Mouse (Mus musculus) cerebellum, adult 2 months (tissue): ENCODE results near the gene Hist1h3c. TPM values are rescaled to one million over a fixed set of nuclear protein-coding genes. Genes with fewer than 3 reads are reported as not detected.
A peak's percentile ranks its signal among the peaks of the same experiment; 100 is the strongest.

Source experiments
- DNase-seq, 2 experiments: peaks; one replicate each; pipeline ENCODE4 v3.0.0; 2021
- H3K27ac ChIP-seq: fragments of 200-500 bp; 2 replicates; pipeline ENCODE4 v1.5.1; 2012; ENCODE audit warnings: low read length, control low read depth, inconsistent platforms; ENCODE audit not compliant: insufficient read depth
- H3K27me3 ChIP-seq: fragments of 200-500 bp; 2 replicates; pipeline ENCODE4 v1.6.1; 2012; ENCODE audit warnings: inconsistent platforms, mild to moderate bottlenecking, low read length, moderate library complexity; ENCODE audit not compliant: control insufficient read depth, insufficient read depth
- H3K4me1 ChIP-seq: fragments of 200-500 bp; 2 replicates; pipeline ENCODE4 v1.6.1; 2011; ENCODE audit warnings: low read length; ENCODE audit not compliant: control insufficient read depth, insufficient read depth
- H3K4me3 ChIP-seq: fragments of 200-500 bp; replicated peaks from 2 replicates; pipeline ENCODE3; 2011; ENCODE audit warnings: mild to moderate bottlenecking, low read depth, low read length, control low read depth; ENCODE audit not compliant: insufficient read depth
- CTCF ChIP-seq: fragments of 200-500 bp; IDR thresholded peaks from 2 replicates; pipeline ENCODE4 v1.5.1; 2011; ENCODE audit warnings: low read depth, mild to moderate bottlenecking, control low read depth, low read length, moderate library complexity, borderline replicate concordance; ENCODE audit not compliant: insufficient read depth
- POLR2A ChIP-seq: fragments of 200-500 bp; IDR thresholded peaks from 2 replicates; pipeline ENCODE4 v1.6.1; 2011; ENCODE audit warnings: low read length, control low read depth, borderline replicate concordance; ENCODE audit not compliant: insufficient read depth
- WGBS: fragments of 180-500 bp; shearing (Covaris S2); methylation state at CpG from one replicate; pipeline ENCODE4 v1.1.7; 2018; 5-methylcytosine and 5-hydroxymethylcytosine counted together
- polyA plus RNA-seq: library from polyadenylated mRNA; depleted of rRNA; stranded (reverse); fragments of >200 nt; gene quantifications from 2 replicates; pipeline ENCODE4 v1.2.3, GENCODE M21; 2012; rRNA removed

Hist1h3c gene
- polyA plus RNA-seq, 1 experiment: 0.23 TPM

GRCm38 (mm10) chr13:23702220-23702619 lies 43.2 kb downstream of the Hist1h3c start:
- no peaks in the 10 kb centered on the region for H3K4me1 ChIP-seq
- H3K4me3 ChIP-seq: no peak overlapping the region
- DNase-seq: no peak
- no peak overlapping the region for H3K27ac ChIP-seq
- 77% methylated on average over 4 of the region's 4 CpGs for WGBS
- H3K27me3 ChIP-seq: no peaks in the 10 kb centered on the region
- TF ChIP-seq POLR2A (no peak), CTCF (no peak)

- TF ChIP-seq CTCF (peak; percentile 73), POLR2A (no peak)
- no peak overlapping the region for H3K27ac ChIP-seq
- DNase-seq: peak; percentile 67
- no peaks in the 10 kb centered on the region for H3K4me1 ChIP-seq
- H3K4me3 ChIP-seq: no peak overlapping the region
- no peaks in the 10 kb centered on the region for H3K27me3 ChIP-seq
- 26% methylated on average over 8 of the region's 8 CpGs for WGBS
Observed at GRCm38 (mm10) chr13:23700786-23701520, 44.4 kb downstream of the Hist1h3c start.

- no peak for DNase-seq
- no peak for TF ChIP-seq POLR2A
- no peak for TF ChIP-seq CTCF
- no peak overlapping the region for H3K27ac ChIP-seq
- WGBS: 66% methylated on average over 3 of the region's 3 CpGs
- no peak overlapping the region for H3K4me3 ChIP-seq
- H3K4me1 ChIP-seq: no peaks in the 10 kb centered on the region
- H3K27me3 ChIP-seq: no peaks in the 10 kb centered on the region
Observed at GRCm38 (mm10) chr13:23699767-23700166, 45.6 kb downstream of the Hist1h3c start.

- H3K4me1 ChIP-seq: no peaks in the 10 kb centered on the region
- no peak overlapping the region for H3K27ac ChIP-seq
- no peak for DNase-seq
- no peaks in the 10 kb centered on the region for H3K27me3 ChIP-seq
- H3K4me3 ChIP-seq: no peak overlapping the region
- WGBS: 66% methylated on average over 6 of the region's 6 CpGs
- TF ChIP-seq CTCF: no peak
- TF ChIP-seq POLR2A: no peak
Observed at GRCm38 (mm10) chr13:23698996-23699395, 46.4 kb downstream of the Hist1h3c start.

GRCm38 (mm10) chr13:23698300-23698693 lies 47.1 kb downstream of the Hist1h3c start, which contains the start of gene Hist1h4c:
TSS of gene Hist1h4c (minus strand) at chr13:23698454.
- WGBS: 1% methylated on average over 22 of the region's 22 CpGs
- TF ChIP-seq CTCF: no peak; the same call in 1 of the 2 replicates
- peak; percentile 100 for TF ChIP-seq POLR2A
- no peaks in the 10 kb centered on the region for H3K4me1 ChIP-seq

GRCm38 (mm10) chr13:23697491-23698299 lies 47.7 kb downstream of the Hist1h3c start:
- Histone ChIP-seq H3K27me3 (no peaks in the 10 kb centered on the region), H3K4me1 (no peaks in the 10 kb centered on the region), H3K4me3 (peak overlapping the region; percentile 37), H3K27ac (peak overlapping the region; percentile 10; the same call in 1 of the 2 replicates)
- peak; percentile 21 to 29 for DNase-seq
- WGBS: under 1% methylated on average over 25 of the region's 32 CpGs
- TF ChIP-seq POLR2A: no peak
- TF ChIP-seq CTCF: peak; percentile 34; the same call in 1 of the 2 replicates

More at GRCm38 (mm10) chr13:23698300-23698693, 47.1 kb downstream of the Hist1h3c start, which contains the start of gene Hist1h4c:
- peak; percentile 99 to 100 for DNase-seq
- Histone ChIP-seq H3K27ac (peak within 1 kb of the TSS; percentile 10; the same call in 1 of the 2 replicates), H3K27me3 (no peaks in the 10 kb centered on the region), H3K4me3 (peak within 1 kb of the TSS; percentile 37)

GRCm38 (mm10) chr13:23696061-23696474 lies 49.3 kb downstream of the Hist1h3c start:
- 58% methylated on average over 15 of the region's 15 CpGs for WGBS

GRCm38 (mm10) chr13:23695514-23695913 lies 49.9 kb downstream of the Hist1h3c start, which contains the start of gene Hist1h1t:
TSS of gene Hist1h1t (plus strand) at chr13:23695814.
- Histone ChIP-seq H3K27me3 (no peaks in the 10 kb centered on the region), H3K4me3 (no peak within 1 kb of the TSS), H3K27ac (no peak within 1 kb of the TSS), H3K4me1 (no peaks in the 10 kb centered on the region)
- WGBS: 54% methylated on average over 13 of the region's 13 CpGs
- DNase-seq: no peak
- TF ChIP-seq CTCF (no peak), POLR2A (no peak)

More at GRCm38 (mm10) chr13:23696061-23696474, 49.3 kb downstream of the Hist1h3c start:
- no peaks in the 10 kb centered on the region for H3K4me1 ChIP-seq
- DNase-seq: no peak
- H3K4me3 ChIP-seq: no peak overlapping the region
- TF ChIP-seq CTCF: no peak
- TF ChIP-seq POLR2A: no peak
- no peak overlapping the region for H3K27ac ChIP-seq
- no peaks in the 10 kb centered on the region for H3K27me3 ChIP-seq

Other genes starting within 250 kb of the Hist1h3c start
- gene Hist1h4h, start 214.6 kb downstream of the Hist1h3c start, polyA plus RNA-seq: 33.0 and 35.8 TPM in 2 replicates
- 0.60 and 2.4 TPM in 2 replicates for gene Hist1h2af, start 211.7 kb downstream of the Hist1h3c start, polyA plus RNA-seq
- 0.29 TPM in 1 of 2 replicates, not detected in the other for gene Hist1h3g, start 210.2 kb downstream of the Hist1h3c start, polyA plus RNA-seq
- 0.33 and 0.34 TPM in 2 replicates for gene Hist1h2bh, start 202.2 kb downstream of the Hist1h3c start, polyA plus RNA-seq
- gene Hist1h3f, start 201.6 kb downstream of the Hist1h3c start, polyA plus RNA-seq: 0.32 and 0.33 TPM in 2 replicates
- 4.7 and 7.0 TPM in 2 replicates for gene Hist1h4f, start 194.0 kb downstream of the Hist1h3c start, polyA plus RNA-seq
- 0.05 and 0.14 TPM in 2 replicates for gene Hist1h1d, start 192.3 kb downstream of the Hist1h3c start, polyA plus RNA-seq
- gene Hist1h3e, start 183.2 kb downstream of the Hist1h3c start, polyA plus RNA-seq: 1.5 and 3.2 TPM in 2 replicates
- gene Hist1h2ae, start 174.4 kb downstream of the Hist1h3c start, polyA plus RNA-seq: 0.33 and 0.60 TPM in 2 replicates
- 7.3 and 9.3 TPM in 2 replicates for gene Hist1h2bg, start 174.2 kb downstream of the Hist1h3c start, polyA plus RNA-seq
- gene Hist1h2bf, start 171.4 kb downstream of the Hist1h3c start, polyA plus RNA-seq: 0.65 and 0.98 TPM in 2 replicates
- gene Hist1h2ad, start 171.2 kb downstream of the Hist1h3c start, polyA plus RNA-seq: 1.2 and 1.9 TPM in 2 replicates
- 2.0 and 2.8 TPM in 2 replicates for gene Hist1h3d, start 169.8 kb downstream of the Hist1h3c start, polyA plus RNA-seq
- gene Hist1h4d, start 164.0 kb downstream of the Hist1h3c start, polyA plus RNA-seq: 5.8 and 8.0 TPM in 2 replicates
- 4.2 and 5.5 TPM in 2 replicates for gene Hist1h2be, start 124.5 kb downstream of the Hist1h3c start, polyA plus RNA-seq
- 4.1 and 6.1 TPM in 2 replicates for gene Hist1h1e, start 123.0 kb downstream of the Hist1h3c start, polyA plus RNA-seq
- gene Hist1h2ac, start 61.7 kb downstream of the Hist1h3c start, polyA plus RNA-seq: 0.85 and 1.1 TPM in 2 replicates
- 109 and 119 TPM in 2 replicates for gene Hist1h2bc, start 61.4 kb downstream of the Hist1h3c start, polyA plus RNA-seq
- not detected in 2 replicates for gene Hist1h1t, start 49.8 kb downstream of the Hist1h3c start, polyA plus RNA-seq
- gene Hist1h4c, start 47.1 kb downstream of the Hist1h3c start, polyA plus RNA-seq: 5.8 and 9.1 TPM in 2 replicates
- gene Hfe, start 34.7 kb downstream of the Hist1h3c start, polyA plus RNA-seq: 6.2 and 7.1 TPM in 2 replicates
- 34.6 and 42.8 TPM in 2 replicates for gene Hist1h1c, start 6.8 kb downstream of the Hist1h3c start, polyA plus RNA-seq
- 0.56 and 0.97 TPM in 2 replicates for gene Hist1h2bb, start 1.1 kb upstream of the Hist1h3c start, polyA plus RNA-seq
- 1.1 TPM in 1 of 2 replicates, not detected in the other for gene Hist1h2ab, start 5.5 kb upstream of the Hist1h3c start, polyA plus RNA-seq
- 0.40 TPM in 1 of 2 replicates, not detected in the other for gene Hist1h3b, start 6.7 kb upstream of the Hist1h3c start, polyA plus RNA-seq
- 4.8 and 5.4 TPM in 2 replicates for gene Hist1h4b, start 11.4 kb upstream of the Hist1h3c start, polyA plus RNA-seq
- 3.5 and 4.7 TPM in 2 replicates for gene Hist1h4a, start 15.6 kb upstream of the Hist1h3c start, polyA plus RNA-seq
- gene Hist1h3a, start 16.8 kb upstream of the Hist1h3c start, polyA plus RNA-seq: 0.43 and 1.2 TPM in 2 replicates
- gene Hist1h1a, start 18.1 kb upstream of the Hist1h3c start, polyA plus RNA-seq: 0.52 TPM in 1 of 2 replicates, not detected in the other
- 0.08 and 0.10 TPM in 2 replicates for gene Trim38, start 24.3 kb upstream of the Hist1h3c start, polyA plus RNA-seq
- not detected in 2 replicates for gene Slc17a2, start 61.4 kb upstream of the Hist1h3c start, polyA plus RNA-seq
- 0.02 TPM in 1 of 2 replicates, not detected in the other for gene Slc17a3, start 93.8 kb upstream of the Hist1h3c start, polyA plus RNA-seq
- gene Slc17a1, start 122.1 kb upstream of the Hist1h3c start, polyA plus RNA-seq: not detected in 2 replicates
- gene Slc17a4, start 169.4 kb upstream of the Hist1h3c start, polyA plus RNA-seq: not detected in 2 replicates
- not detected in 2 replicates for gene Hist1h2ba, start 188.6 kb upstream of the Hist1h3c start, polyA plus RNA-seq
- not detected in 2 replicates for gene Hist1h2aa, start 188.9 kb upstream of the Hist1h3c start, polyA plus RNA-seq
- gene Scgn, start 245.6 kb upstream of the Hist1h3c start, polyA plus RNA-seq: 0.11 and 0.21 TPM in 2 replicates